Mouse (Mus musculus) spleen, postnatal 10 days (tissue): ENCODE data around the gene Tex2.
"Not testable (repeated sequence)": the region's sequence is repeated elsewhere in the genome, so short reads cannot be mapped to it uniquely, and the experiment has no call there.

Experiments used
- DNase-seq, 2 experiments: peaks; one replicate each; pipeline ENCODE4 v3.0.0; 2021 to 2022; ENCODE audit warnings: low spot score in 2 of 2

Gene Tex2

GRCm38 (mm10) chr11:106579146-106579545 lies 34.1 kb downstream of the Tex2 start:
- DNase-seq: no peak

- DNase-seq: not testable (repeated sequence)
Observed at GRCm38 (mm10) chr11:106577624-106578355, 35.4 kb downstream of the Tex2 start.

- DNase-seq: no peak
Observed at GRCm38 (mm10) chr11:106574456-106574855, 38.8 kb downstream of the Tex2 start.

GRCm38 (mm10) chr11:106573476-106574240 lies 39.6 kb downstream of the Tex2 start:
- no peak for DNase-seq

GRCm38 (mm10) chr11:106572958-106573357 lies 40.3 kb downstream of the Tex2 start:
- DNase-seq: no peak

GRCm38 (mm10) chr11:106572020-106572782 lies 41.0 kb downstream of the Tex2 start:
- DNase-seq: no peak

- no peak for DNase-seq
Observed at GRCm38 (mm10) chr11:106571026-106571983, 41.9 kb downstream of the Tex2 start.

GRCm38 (mm10) chr11:106568329-106568960 lies 44.8 kb downstream of the Tex2 start:
- DNase-seq: no peak

GRCm38 (mm10) chr11:106566040-106566785 lies 47.0 kb downstream of the Tex2 start:
- no peak for DNase-seq

- DNase-seq: no peak
Observed at GRCm38 (mm10) chr11:106564261-106564660, 49.0 kb downstream of the Tex2 start.

- no peak for DNase-seq
Observed at GRCm38 (mm10) chr11:106562707-106563106, 50.5 kb downstream of the Tex2 start.

GRCm38 (mm10) chr11:106559773-106560172 lies 53.5 kb downstream of the Tex2 start:
- DNase-seq: no peak

GRCm38 (mm10) chr11:106558008-106558407 lies 55.2 kb downstream of the Tex2 start:
- no peak for DNase-seq

GRCm38 (mm10) chr11:106557398-106557797 lies 55.8 kb downstream of the Tex2 start:
- no peak for DNase-seq

- DNase-seq: no peak
Observed at GRCm38 (mm10) chr11:106556689-106557088, 56.5 kb downstream of the Tex2 start.

- no peak for DNase-seq
Observed at GRCm38 (mm10) chr11:106555805-106556615, 57.2 kb downstream of the Tex2 start.

- DNase-seq: no peak
Observed at GRCm38 (mm10) chr11:106550398-106550797, 62.8 kb downstream of the Tex2 start.

GRCm38 (mm10) chr11:106546081-106546480 lies 67.1 kb downstream of the Tex2 start:
- no peak for DNase-seq

- DNase-seq: peak in 1 of 2 experiments; percentile 35
Observed at GRCm38 (mm10) chr11:106544916-106545315, 68.3 kb downstream of the Tex2 start.
